Mouse (Mus musculus): ENCODE measurements at regions not wholly inside any gene's neighbourhood (a gene's known extent, or its start where the extent isn't known, plus 50 kb on each side); places are given as distances from the start of the nearest gene placed in this dataset.

DNA sequence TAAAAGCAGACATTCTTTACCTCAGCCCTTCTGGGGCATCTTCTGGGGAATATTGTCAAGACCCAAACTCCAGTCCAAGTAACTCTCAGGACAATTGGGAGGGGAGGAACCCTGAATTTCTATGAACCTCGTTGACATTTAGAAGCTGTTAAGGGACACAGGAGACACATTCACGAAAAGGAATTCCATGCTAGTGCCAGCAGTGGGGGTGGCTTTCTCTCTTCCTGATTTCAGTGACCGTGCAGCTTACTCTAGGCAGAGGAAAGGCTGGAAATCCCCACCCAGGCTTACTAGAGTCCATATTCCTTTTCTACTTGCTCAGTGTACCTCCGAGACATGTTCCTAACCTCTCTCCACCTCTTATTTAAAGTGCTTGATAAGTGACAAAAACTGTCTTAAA is 239.9 kb upstream of the Tgfbr2 start:
- ATAC-seq (replicated peaks; ENCODE audit: low FRiP score) = no peak
- no peak overlapping the region for H3K9ac ChIP-seq
- H3K36me3 ChIP-seq = no peaks in the 10 kb centered on the region
- no peaks in the 10 kb centered on the region for H3K4me1 ChIP-seq
- no peak overlapping the region for H3K27ac ChIP-seq
- H3K27me3 ChIP-seq = no peaks in the 10 kb centered on the region
- no peak overlapping the region for H3K4me3 ChIP-seq (replicated peaks)
- no peaks in the 10 kb centered on the region for H3K9me3 ChIP-seq (replicated peaks)
- 66% methylated on average over 4 of the region's 4 CpGs for WGBS
- H3K4me2 ChIP-seq = no peak overlapping the region

DNA sequence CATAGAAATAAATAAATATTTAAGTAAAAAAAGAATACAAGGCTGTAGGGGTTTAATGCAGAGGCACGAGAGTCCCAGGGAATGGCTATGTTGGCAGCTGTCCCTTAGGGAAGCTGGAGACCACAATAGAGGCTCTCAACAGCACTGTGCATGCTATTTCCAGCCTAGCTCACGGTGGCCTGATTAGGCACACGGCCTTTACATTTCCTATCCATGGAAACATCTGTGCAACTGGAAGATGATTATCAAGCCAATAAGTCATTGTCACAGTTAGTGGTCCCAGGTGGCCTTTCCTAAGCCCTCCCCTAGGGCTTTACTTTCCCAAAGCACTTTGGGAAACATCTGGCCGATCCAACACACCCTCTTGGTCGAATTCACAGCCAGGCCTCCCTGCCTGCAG is 235.9 kb upstream of the Tgfbr2 start:
- peak; percentile 56; the same call in 1 of the 2 replicates for ATAC-seq (replicated peaks; ENCODE audit: low FRiP score)
- Histone ChIP-seq H3K4me1 (no peaks in the 10 kb centered on the region), H3K9ac (no peak overlapping the region), H3K4me2 (no peak overlapping the region), H3K27me3 (no peaks in the 10 kb centered on the region), H3K36me3 (no peaks in the 10 kb centered on the region), H3K4me3 (replicated peaks) (no peak overlapping the region), H3K27ac (no peak overlapping the region; the same call in 1 of the 2 replicates), H3K9me3 (replicated peaks) (no peaks in the 10 kb centered on the region)
- 51% methylated on average over 5 of the region's 5 CpGs for WGBS

- H3K4me3 ChIP-seq (replicated peaks) = no peak overlapping the region
- H3K36me3 ChIP-seq = no peaks in the 10 kb centered on the region
- no peaks in the 10 kb centered on the region for H3K4me1 ChIP-seq
- no peaks in the 10 kb centered on the region for H3K9me3 ChIP-seq (replicated peaks)
- H3K27ac ChIP-seq = no peak overlapping the region
- no peak for ATAC-seq (replicated peaks; ENCODE audit: low FRiP score)
- WGBS = 87% methylated on average over 8 of the region's 8 CpGs
- H3K9ac ChIP-seq = no peak overlapping the region
- no peak overlapping the region for H3K4me2 ChIP-seq
- no peaks in the 10 kb centered on the region for H3K27me3 ChIP-seq
Observed at GRCm38 (mm10) chr9:116410461-116410860, 235.3 kb upstream of the Tgfbr2 start.

DNA sequence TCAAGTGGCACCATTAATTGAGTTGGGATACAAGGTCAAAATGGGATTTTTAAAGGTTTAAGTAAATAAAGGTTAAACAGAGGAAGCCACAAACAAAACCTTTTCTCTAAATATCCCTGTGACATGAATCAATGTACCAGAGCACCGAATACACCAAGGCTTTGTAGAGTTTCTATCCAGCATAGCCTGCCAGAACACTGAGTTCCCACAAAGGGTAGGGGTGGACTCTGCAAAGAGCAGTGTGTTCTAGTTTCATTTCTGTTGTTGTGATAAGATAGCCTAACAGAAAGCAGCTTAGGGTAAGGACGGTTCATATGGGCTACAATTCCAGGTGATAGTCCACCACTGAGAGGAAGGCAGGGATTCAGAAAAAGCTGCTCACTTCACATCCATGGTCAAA is 233.0 kb upstream of the Tgfbr2 start:
- H3K4me1 ChIP-seq = no peaks in the 10 kb centered on the region
- H3K4me3 ChIP-seq (replicated peaks) = no peak overlapping the region
- no peaks in the 10 kb centered on the region for H3K36me3 ChIP-seq
- no peak overlapping the region for H3K9ac ChIP-seq
- WGBS = 90% methylated on average over 2 of the region's 2 CpGs
- H3K4me2 ChIP-seq = no peak overlapping the region
- no peak for ATAC-seq (replicated peaks; ENCODE audit: low FRiP score)
- no peak overlapping the region for H3K27ac ChIP-seq
- H3K9me3 ChIP-seq (replicated peaks) = no peaks in the 10 kb centered on the region
- no peaks in the 10 kb centered on the region for H3K27me3 ChIP-seq

GRCm38 (mm10) chr9:116405051-116405450 is 229.9 kb upstream of the Tgfbr2 start:
- no peak overlapping the region for H3K27ac ChIP-seq
- no peak for ATAC-seq (replicated peaks; ENCODE audit: low FRiP score)
- H3K4me3 ChIP-seq (replicated peaks) = no peak overlapping the region
- H3K27me3 ChIP-seq = no peaks in the 10 kb centered on the region
- WGBS = 96% methylated on average over 1 of the region's 1 CpGs
- H3K4me2 ChIP-seq = no peak overlapping the region
- no peaks in the 10 kb centered on the region for H3K9me3 ChIP-seq (replicated peaks)
- H3K36me3 ChIP-seq = no peaks in the 10 kb centered on the region
- H3K4me1 ChIP-seq = 0 out of 2 replicates have a peak, but pooled peaks cover 5% of the 10 kb centered on the region
- H3K9ac ChIP-seq = no peak overlapping the region

- Histone ChIP-seq H3K4me2 (no peak overlapping the region), H3K4me3 (replicated peaks) (no peak overlapping the region), H3K27me3 (no peaks in the 10 kb centered on the region), H3K36me3 (no peaks in the 10 kb centered on the region), H3K9me3 (replicated peaks) (no peaks in the 10 kb centered on the region), H3K9ac (no peak overlapping the region), H3K27ac (peak overlapping the region; percentile 52), H3K4me1 (0 out of 2 replicates have a peak, but pooled peaks cover 5% of the 10 kb centered on the region)
- WGBS = 30% methylated on average over 7 of the region's 7 CpGs
- ATAC-seq (replicated peaks; ENCODE audit: low FRiP score) = no peak
Observed at GRCm38 (mm10) chr9:116401821-116402220, 226.7 kb upstream of the Tgfbr2 start.

- Histone ChIP-seq H3K27me3 (no peaks in the 10 kb centered on the region), H3K9me3 (replicated peaks) (no peaks in the 10 kb centered on the region), H3K36me3 (no peaks in the 10 kb centered on the region), H3K9ac (no peak overlapping the region), H3K27ac (no peak overlapping the region), H3K4me3 (replicated peaks) (no peak overlapping the region), H3K4me2 (no peak overlapping the region), H3K4me1 (0 out of 2 replicates have a peak, but pooled peaks cover 5% of the 10 kb centered on the region)
- WGBS = 51% methylated on average over 2 of the region's 2 CpGs
- no peak for ATAC-seq (replicated peaks; ENCODE audit: low FRiP score)
Observed at GRCm38 (mm10) chr9:116400270-116400669, 225.1 kb upstream of the Tgfbr2 start.

DNA sequence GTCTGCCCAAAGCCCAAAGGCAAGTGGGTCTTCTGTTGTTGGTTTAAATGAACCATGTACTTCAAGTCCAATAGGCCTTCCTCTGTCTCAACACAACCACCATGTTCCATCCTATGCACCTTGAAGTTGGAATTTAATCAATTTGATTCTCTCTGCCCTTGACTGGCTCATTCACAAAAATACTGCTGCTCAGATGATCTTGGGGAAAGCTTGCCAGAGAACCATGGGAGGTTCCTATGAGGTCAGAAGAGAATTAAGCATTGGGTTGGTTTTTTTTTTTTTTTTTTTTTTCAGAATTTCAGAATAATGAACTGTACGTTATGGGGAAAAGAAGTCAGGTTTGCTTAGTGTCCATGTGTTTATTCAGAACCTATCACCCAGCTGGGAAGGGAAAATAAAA is 224.1 kb upstream of the Tgfbr2 start:
- Histone ChIP-seq H3K9me3 (replicated peaks) (no peaks in the 10 kb centered on the region), H3K27me3 (no peaks in the 10 kb centered on the region), H3K9ac (no peak overlapping the region), H3K36me3 (no peaks in the 10 kb centered on the region), H3K4me3 (replicated peaks) (no peak overlapping the region), H3K4me1 (0 out of 2 replicates have a peak, but pooled peaks cover 5% of the 10 kb centered on the region), H3K4me2 (no peak overlapping the region), H3K27ac (no peak overlapping the region)
- 84% methylated on average over 1 of the region's 1 CpGs for WGBS
- ATAC-seq (replicated peaks; ENCODE audit: low FRiP score) = no peak

DNA sequence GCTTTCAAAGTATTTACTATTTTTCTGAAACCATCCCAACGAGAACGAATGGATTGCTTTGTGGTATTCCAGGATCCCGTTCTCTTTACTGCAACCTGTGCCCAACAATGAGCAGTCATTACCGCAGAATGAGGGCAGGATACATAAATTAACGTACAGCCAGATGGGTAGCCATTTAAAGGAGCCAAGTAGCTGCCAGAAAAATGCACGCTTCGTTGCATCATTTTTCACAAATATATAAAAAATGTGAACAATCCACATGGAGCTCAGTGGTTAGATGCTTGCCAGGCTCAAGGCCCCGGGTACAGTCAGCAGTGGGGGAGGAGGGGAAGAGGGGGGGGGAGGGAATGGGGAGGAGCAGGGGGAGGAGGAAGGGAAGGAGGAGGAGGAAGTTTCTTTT is 217.1 kb upstream of the Tgfbr2 start:
- Histone ChIP-seq H3K36me3 (no peaks in the 10 kb centered on the region), H3K4me2 (no peak overlapping the region), H3K9ac (no peak overlapping the region), H3K27me3 (no peaks in the 10 kb centered on the region), H3K4me3 (replicated peaks) (no peak overlapping the region), H3K9me3 (replicated peaks) (no peaks in the 10 kb centered on the region), H3K4me1 (no peaks in the 10 kb centered on the region), H3K27ac (no peak overlapping the region)
- 75% methylated on average over 8 of the region's 8 CpGs for WGBS
- no peak for ATAC-seq (replicated peaks; ENCODE audit: low FRiP score)

- no peak overlapping the region for H3K27ac ChIP-seq
- peaks cover under 1% of the 10 kb centered on the region for H3K4me1 ChIP-seq
- no peak overlapping the region for H3K9ac ChIP-seq
- no peak overlapping the region for H3K4me2 ChIP-seq
- WGBS = 81% methylated on average over 3 of the region's 3 CpGs
- no peaks in the 10 kb centered on the region for H3K36me3 ChIP-seq
- H3K27me3 ChIP-seq = no peaks in the 10 kb centered on the region
- H3K9me3 ChIP-seq (replicated peaks) = no peaks in the 10 kb centered on the region
- no peak for ATAC-seq (replicated peaks; ENCODE audit: low FRiP score)
- no peak overlapping the region for H3K4me3 ChIP-seq (replicated peaks)
Observed at GRCm38 (mm10) chr9:116389781-116390180, 214.6 kb upstream of the Tgfbr2 start.

GRCm38 (mm10) chr9:116388863-116389262 is 213.7 kb upstream of the Tgfbr2 start:
- Histone ChIP-seq H3K4me1 (peaks cover 10% of the 10 kb centered on the region), H3K4me2 (no peak overlapping the region), H3K36me3 (no peaks in the 10 kb centered on the region), H3K9me3 (replicated peaks) (no peaks in the 10 kb centered on the region), H3K27me3 (no peaks in the 10 kb centered on the region), H3K4me3 (replicated peaks) (no peak overlapping the region), H3K27ac (no peak overlapping the region; the same call in 1 of the 2 replicates), H3K9ac (no peak overlapping the region)
- ATAC-seq (replicated peaks; ENCODE audit: low FRiP score) = no peak
- 72% methylated on average over 8 of the region's 8 CpGs for WGBS

DNA sequence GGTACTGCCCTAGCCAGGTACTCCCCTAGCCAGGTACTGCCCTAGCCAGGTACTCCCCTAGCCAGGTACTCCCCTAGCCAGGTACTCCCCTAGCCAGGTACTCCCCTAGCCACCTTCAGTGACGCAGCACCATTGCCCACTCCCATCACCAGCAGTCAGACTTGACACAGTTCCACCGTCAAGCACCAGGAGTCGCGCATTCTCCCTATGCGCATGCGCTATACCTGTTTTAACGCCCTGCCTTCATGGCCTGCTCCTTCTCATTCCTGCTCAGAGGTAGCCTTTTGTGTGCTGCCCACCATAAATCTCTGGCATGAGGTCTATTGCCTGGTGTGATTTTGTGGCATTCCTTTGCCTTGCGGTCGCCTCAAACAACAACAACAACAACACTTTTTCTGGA is 212.9 kb upstream of the Tgfbr2 start:
- ATAC-seq (replicated peaks; ENCODE audit: low FRiP score) = no peak
- Histone ChIP-seq H3K4me2 (no peak overlapping the region), H3K27me3 (no peaks in the 10 kb centered on the region), H3K4me1 (peaks cover 18% of the 10 kb centered on the region), H3K9ac (no peak overlapping the region), H3K9me3 (replicated peaks) (no peaks in the 10 kb centered on the region), H3K27ac (no peak overlapping the region), H3K4me3 (replicated peaks) (no peak overlapping the region), H3K36me3 (no peaks in the 10 kb centered on the region)
- 92% methylated on average over 9 of the region's 9 CpGs for WGBS

All from kidney, embryonic 15.5 days (tissue).